Mouse (Mus musculus) liver, postnatal 0 days (tissue): ENCODE measurements around the gene Gm11569.
"Not testable (repeated sequence)": the region's sequence is repeated elsewhere in the genome, so short reads cannot be mapped to it uniquely, and the experiment has no call there.

Experiments used
- CTCF ChIP-seq: sonication (generic); IDR thresholded peaks from 2 replicates; pipeline ENCODE4 v1.5.1; 2016; ENCODE audit warnings: antibody characterized with exemption, low read depth
- EP300 ChIP-seq: IDR thresholded peaks from 2 replicates; pipeline ENCODE4 v1.6.1; 2016; ENCODE audit warnings: antibody characterized with exemption, low read depth, mild to moderate bottlenecking

- TF ChIP-seq EP300, CTCF: not testable (repeated sequence)
These were observed 5.6 kb upstream of the Gm11569 start, which contains the start of gene Gm11554 for GRCm38 (mm10) chr11:99804346-99804745.
